Mouse (Mus musculus) cortical plate, adult 2 months (tissue): ENCODE data around the gene 7530416G11Rik. TPM values are rescaled to one million over a fixed set of nuclear protein-coding genes. Genes with fewer than 3 reads are reported as not detected.

ENCODE experiments used
- H3K27ac ChIP-seq: fragments of 200-500 bp; 2 replicates; pipeline ENCODE4 v1.5.1; 2012; ENCODE audit warnings: low read length, control low read depth, inconsistent platforms; ENCODE audit not compliant: insufficient read depth
- H3K4me1 ChIP-seq: fragments of 200-500 bp; 2 replicates; pipeline ENCODE4 v1.6.1; 2011; ENCODE audit warnings: low read length; ENCODE audit not compliant: control insufficient read depth, insufficient read depth
- H3K4me3 ChIP-seq: fragments of 200-500 bp; 2 replicates; pipeline ENCODE4 v1.5.1; 2011; ENCODE audit warnings: mild to moderate bottlenecking, low read length, control low read depth; ENCODE audit not compliant: insufficient read depth
- CTCF ChIP-seq: fragments of 200-500 bp; IDR thresholded peaks from 2 replicates; pipeline ENCODE4 v1.5.1; 2011; ENCODE audit warnings: mild to moderate bottlenecking, control low read depth, low read length; ENCODE audit not compliant: insufficient read depth; ENCODE audit errors: extremely low read depth
- POLR2A ChIP-seq: fragments of 200-500 bp; IDR thresholded peaks from 2 replicates; pipeline ENCODE4 v1.6.1; 2011; ENCODE audit warnings: mild to moderate bottlenecking, low read length, control low read depth; ENCODE audit not compliant: insufficient read depth; ENCODE audit errors: extremely low read depth
- polyA plus RNA-seq: library from polyadenylated mRNA; depleted of rRNA; stranded (reverse); fragments of >200 nt; gene quantifications from 2 replicates; pipeline ENCODE4 v1.2.3, GENCODE M21; 2012; rRNA removed

7530416G11Rik gene
- polyA plus RNA-seq, 1 experiment = not detected

DNA sequence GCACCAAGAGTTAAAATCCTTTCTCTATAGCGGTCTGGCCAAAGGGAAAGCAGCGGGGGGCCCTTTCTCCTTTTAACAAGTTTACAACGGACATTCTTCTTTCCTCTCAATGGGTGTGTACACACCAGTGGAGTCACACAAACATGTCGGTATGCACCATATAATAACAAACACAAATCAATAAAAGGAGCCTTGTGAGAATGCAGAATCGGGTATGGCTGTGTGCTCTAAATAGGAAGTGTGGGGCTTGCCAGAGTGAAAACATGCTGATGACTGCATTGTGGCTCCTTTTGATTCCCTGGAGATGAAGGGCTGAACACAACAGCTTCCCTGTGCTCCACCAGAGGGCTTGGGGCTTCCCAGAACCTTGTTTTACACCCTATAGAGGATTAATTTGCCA, 38.8 kb downstream of the 7530416G11Rik start:
- TF ChIP-seq CTCF (no peak), POLR2A (no peak)
- Histone ChIP-seq H3K4me1 (peaks cover 23% of the 10 kb centered on the region), H3K4me3 (no peak overlapping the region), H3K27ac (no peak overlapping the region)

DNA sequence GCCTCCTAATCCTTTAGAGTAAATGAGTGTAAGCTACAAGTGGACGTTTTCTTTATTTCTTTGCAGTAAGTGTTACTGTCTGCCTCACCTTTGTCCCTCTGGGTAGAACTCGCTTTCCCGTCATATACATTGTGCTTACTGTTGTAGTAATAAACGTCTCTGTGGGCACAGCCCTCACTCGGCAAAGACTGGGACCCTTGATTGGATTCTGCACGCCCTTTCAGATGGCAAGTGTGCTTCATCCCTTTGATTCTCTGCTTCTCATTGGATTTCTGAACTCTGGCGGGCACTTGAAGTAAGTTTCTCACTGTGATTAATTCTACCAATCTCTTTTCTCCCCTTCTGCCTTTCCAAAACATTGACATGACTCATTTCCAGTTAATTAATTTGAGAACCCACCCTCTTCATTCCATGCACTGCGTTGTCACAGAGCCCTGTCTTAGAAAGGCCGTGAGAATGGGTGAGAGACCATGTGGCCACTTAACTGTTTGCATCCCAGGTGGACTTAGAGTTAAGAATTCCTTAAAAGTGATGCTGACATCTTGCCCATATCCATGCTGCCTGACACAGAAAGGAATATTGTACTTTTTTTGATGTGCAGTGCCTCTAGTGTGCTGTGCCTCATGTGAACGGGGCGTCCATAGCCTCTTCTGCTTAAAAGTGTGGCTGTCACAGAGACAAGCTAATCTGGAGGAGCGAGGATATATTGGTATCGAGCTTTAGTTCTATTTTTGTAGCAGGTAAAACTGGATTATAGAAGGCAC, 39.8 kb downstream of the 7530416G11Rik start:
- Histone ChIP-seq H3K4me3 (no peak overlapping the region), H3K4me1 (peaks cover 27% of the 10 kb centered on the region), H3K27ac (no peak overlapping the region)
- TF ChIP-seq POLR2A (no peak), CTCF (no peak)

GRCm38 (mm10) chr15:85462138-85462537, 40.9 kb downstream of the 7530416G11Rik start:
- peaks cover 29% of the 10 kb centered on the region for H3K4me1 ChIP-seq
- TF ChIP-seq POLR2A (no peak), CTCF (no peak)
- no peak overlapping the region for H3K27ac ChIP-seq
- H3K4me3 ChIP-seq = no peak overlapping the region

- TF ChIP-seq POLR2A (no peak), CTCF (no peak)
- H3K4me3 ChIP-seq = no peak overlapping the region
- H3K27ac ChIP-seq = peak overlapping the region; percentile 79
- peaks cover 33% of the 10 kb centered on the region for H3K4me1 ChIP-seq
These were observed 41.5 kb downstream of the 7530416G11Rik start for GRCm38 (mm10) chr15:85461541-85461940.

DNA sequence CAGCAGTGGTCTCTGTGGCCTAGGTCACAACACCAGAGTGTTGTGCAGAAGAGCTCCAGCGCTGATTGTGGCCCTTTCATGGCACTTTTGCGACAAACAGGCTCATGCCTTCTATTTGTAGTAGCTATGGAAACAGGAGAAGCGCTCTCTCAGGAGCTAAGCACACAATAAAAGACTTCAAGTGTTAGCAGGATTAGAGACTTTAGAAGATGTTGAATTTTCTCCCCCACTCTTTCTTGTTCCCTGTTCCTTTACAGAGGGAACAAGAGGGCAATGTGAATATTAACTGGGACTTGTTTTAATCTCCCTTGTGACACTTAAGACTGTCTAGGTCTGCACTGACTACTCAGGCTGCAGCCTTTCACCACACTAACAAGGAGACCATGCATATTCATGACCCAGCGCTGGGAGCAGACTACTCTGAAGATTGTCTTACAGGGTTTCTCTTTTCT, 44.4 kb downstream of the 7530416G11Rik start:
- Histone ChIP-seq H3K4me3 (no peak overlapping the region), H3K4me1 (peaks cover 33% of the 10 kb centered on the region), H3K27ac (no peak overlapping the region)
- no peak for TF ChIP-seq POLR2A
- no peak for TF ChIP-seq CTCF

- Histone ChIP-seq H3K27ac (no peak overlapping the region), H3K4me1 (peaks cover 33% of the 10 kb centered on the region), H3K4me3 (no peak overlapping the region)
- no peak for TF ChIP-seq CTCF
- no peak for TF ChIP-seq POLR2A
These were observed 45.2 kb downstream of the 7530416G11Rik start for GRCm38 (mm10) chr15:85457838-85458237.

- no peak overlapping the region for H3K4me3 ChIP-seq
- H3K4me1 ChIP-seq = peaks cover 28% of the 10 kb centered on the region
- no peak overlapping the region for H3K27ac ChIP-seq
- no peak for TF ChIP-seq CTCF
- TF ChIP-seq POLR2A = no peak
These were observed 46.1 kb downstream of the 7530416G11Rik start for GRCm38 (mm10) chr15:85456891-85457290.

GRCm38 (mm10) chr15:85446652-85447051, 56.4 kb downstream of the 7530416G11Rik start:
- TF ChIP-seq POLR2A (no peak), CTCF (no peak)
- Histone ChIP-seq H3K27ac (no peak overlapping the region), H3K4me3 (no peak overlapping the region), H3K4me1 (no peaks in the 10 kb centered on the region)

Other genes with a start within 250 kb of the 7530416G11Rik start
- 221 and 234 TPM in 2 replicates for gene Atxn10, start 167.0 kb downstream of the 7530416G11Rik start, polyA plus RNA-seq
- gene Wnt7b, start 79.2 kb upstream of the 7530416G11Rik start, polyA plus RNA-seq = 21.7 and 22.7 TPM in 2 replicates
- 1.8 and 2.0 TPM in 2 replicates for gene Ppara, start 231.8 kb upstream of the 7530416G11Rik start, polyA plus RNA-seq